Mouse (Mus musculus) granulocyte monocyte progenitor cell, adult 5-6 weeks (primary cell): ENCODE measurements around the gene Lgr6. TPM values are rescaled to one million over a fixed set of nuclear protein-coding genes. Genes with fewer than 3 reads are reported as not detected.

Source experiments
- ATAC-seq: replicated peaks from 2 replicates; pipeline ENCODE4 v1.8.0; 2016; ENCODE audit warnings: mild to moderate bottlenecking, moderate TSS enrichment, inconsistent platforms; ENCODE audit not compliant: poor library complexity, severe bottlenecking
- total RNA-seq, 2 experiments: library from RNA; stranded (forward) in 1 of 2; stranded (reverse) in 1 of 2; fragments of 200-712, 200-1000 nt in 1 of 2; fragments of >200 nt in 1 of 2; fragmentation: Nextera tagmentation in 1 of 2; gene quantifications; 2 replicates each; pipeline ENCODE4 v1.2.3; 2014 to 2017

Lgr6 gene
- not detected in 2 replicates for total RNA-seq (2014; fragmentation: Nextera tagmentation)
- total RNA-seq (2017), result 0.04 TPM in 1 of 2 replicates, not detected in the other

GRCm38 (mm10) chr1:135105124-135105523, at the start of gene Lgr6:
Lgr6 (minus strand) TSS chr1:135105276.
- no peak; the same call in 1 of the 2 replicates for ATAC-seq

DNA sequence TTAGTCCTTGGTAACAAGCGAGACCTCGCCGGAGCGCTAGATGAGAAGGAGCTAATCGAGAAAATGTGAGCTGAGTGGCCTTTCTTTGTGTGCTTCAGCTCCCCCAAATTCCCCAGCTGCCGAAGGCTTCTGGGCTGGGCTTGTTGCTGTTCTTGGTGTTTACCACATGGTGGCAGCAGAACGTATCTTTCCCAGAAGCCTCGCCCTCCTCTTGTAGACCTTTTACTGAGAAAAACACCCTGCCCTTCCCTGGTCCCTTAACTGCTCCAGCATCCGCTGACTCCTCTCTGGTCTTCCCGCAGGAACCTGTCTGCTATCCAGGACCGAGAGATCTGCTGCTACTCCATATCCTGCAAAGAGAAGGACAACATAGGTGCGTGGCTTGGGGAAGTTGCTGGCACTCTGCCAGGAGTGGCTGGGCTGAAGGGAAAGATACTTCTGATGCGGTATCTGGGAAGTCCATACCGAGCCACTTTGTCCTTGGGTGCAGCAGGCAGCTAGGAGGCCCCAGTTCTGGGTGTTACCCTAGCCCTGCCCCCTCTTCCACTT, 49.4 kb upstream of the Lgr6 start:
- peak; percentile 84 for ATAC-seq

- ATAC-seq, result no peak
Measured at GRCm38 (mm10) chr1:135154011-135154410, 48.9 kb upstream of the Lgr6 start.

DNA sequence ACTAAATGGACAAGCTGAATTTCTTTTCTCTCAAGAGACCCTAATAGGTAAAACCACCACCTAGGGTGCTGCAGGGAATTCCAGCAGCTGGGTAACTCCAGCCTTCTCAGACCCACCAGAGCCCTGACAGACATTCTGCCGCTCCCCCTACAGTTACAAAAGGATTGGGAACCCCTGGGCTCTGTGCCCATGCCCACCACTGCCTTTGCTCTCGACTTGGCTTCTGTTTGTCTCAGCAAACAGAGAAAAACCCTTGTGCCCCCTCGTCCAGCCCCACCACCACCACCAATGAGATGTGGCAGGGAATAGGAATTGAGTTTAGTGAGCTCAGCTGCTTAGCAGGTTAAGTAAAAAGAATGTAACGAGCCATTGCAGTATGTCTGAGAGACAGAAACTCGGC, 43.9 kb upstream of the Lgr6 start:
- ATAC-seq, result no peak

DNA sequence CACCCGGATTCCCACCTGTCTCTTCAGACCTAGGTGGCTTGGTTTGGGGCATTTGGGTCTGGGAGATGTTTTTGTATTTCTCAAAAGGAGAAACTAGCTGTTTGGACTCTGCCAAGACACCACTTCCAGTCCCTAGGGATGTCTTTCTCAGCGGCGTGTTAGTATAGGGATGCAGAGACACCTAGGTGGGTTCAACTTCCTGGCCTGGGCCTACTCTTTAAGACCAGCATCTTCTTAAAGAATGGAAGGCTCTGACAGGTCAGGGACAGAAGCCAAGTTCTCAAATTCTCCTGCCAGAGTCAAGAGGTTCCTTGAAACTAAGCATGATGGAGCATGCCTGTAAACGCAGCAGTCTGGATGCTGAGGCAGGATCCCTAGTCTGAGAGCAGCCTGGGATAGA, 43.4 kb upstream of the Lgr6 start:
- ATAC-seq, result no peak

DNA sequence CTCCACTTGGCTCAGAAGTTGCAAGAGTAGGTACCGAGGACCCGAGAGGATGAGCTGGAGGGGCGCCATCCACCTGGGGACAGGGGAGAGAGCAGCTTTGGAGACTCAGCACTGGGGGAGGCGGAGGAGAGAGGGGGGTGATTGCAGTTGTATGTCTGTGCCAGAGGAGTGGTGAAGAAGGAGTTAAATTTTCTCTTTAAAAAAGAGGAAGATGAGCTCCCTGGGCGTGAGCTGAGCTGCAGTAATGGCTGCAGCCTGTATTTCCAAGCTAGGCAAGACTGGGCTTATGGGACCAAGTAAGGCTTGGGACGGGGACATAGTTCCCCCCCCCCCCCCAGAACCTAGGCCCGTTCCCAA, 42.6 kb upstream of the Lgr6 start:
- peak; percentile 68 for ATAC-seq

- peak; percentile 86 for ATAC-seq
Measured at GRCm38 (mm10) chr1:135146946-135147701, 42.0 kb upstream of the Lgr6 start.

DNA sequence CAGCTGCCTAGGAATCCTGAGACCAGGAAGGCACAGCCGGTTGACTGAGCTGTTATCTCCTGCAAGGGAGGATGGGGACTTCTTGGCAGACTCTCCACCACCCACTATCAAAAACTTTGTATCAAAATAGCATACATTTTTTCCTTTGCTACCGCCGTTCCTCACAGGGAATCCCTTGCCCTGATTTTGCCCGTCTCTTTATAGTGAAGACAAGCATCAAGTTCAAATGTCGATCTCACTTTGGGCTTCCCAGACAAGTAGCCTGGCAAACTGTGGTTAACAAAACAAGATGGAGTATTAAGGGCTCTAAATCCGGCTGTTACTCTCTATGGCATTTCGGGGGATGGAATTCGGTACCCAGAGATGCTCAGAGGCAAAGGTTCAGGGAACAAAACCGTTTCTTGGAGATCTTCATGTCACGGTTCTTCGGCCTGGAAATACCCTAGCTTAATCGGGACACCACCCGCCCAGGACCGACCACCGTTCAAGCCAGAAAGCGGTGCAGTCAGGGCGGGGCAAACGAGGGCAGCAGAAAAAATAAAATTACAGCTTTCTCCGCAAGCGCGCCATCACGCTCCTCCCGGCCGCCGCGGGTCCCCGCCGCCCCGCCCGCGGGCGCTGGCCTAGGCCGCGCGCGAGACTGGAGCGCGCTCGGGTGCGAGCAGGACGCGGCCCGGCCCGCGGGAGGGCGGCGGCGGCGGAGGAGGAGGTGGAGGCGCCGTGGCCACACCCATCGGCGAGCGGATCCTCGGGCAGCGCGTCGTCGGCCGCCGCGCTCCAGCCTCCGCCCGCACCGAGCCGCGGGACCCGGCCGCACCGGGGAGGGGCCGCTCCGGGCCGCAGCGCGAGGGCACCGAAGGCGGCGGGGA, 41.2 kb upstream of the Lgr6 start, which contains the start of gene Arl8a:
TSS of gene Arl8a (plus strand) at position 748 of the 869 bp plus-strand sequence.
- peak; percentile 58 for ATAC-seq

DNA sequence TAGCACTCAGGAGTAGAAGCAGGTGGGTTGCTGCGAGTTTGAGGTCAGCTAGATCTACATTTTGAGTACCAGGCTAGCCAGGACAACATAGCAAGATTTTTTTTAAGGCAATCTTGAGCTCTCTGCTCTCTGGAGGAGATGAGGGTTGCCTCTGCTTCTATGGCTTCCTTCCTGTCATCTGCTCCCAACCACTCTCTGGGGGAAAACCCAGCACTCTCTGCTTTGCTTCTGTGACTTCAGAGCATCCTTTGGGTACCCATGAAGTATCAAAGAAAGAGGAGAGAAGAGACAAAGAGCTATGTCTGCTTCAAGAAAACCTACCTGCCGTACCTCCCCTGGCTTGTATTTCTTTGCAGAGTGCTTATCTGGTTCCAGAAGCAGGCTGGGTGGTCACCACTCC, 38.9 kb upstream of the Lgr6 start:
- no peak for ATAC-seq

GRCm38 (mm10) chr1:135142452-135142851, 37.4 kb upstream of the Lgr6 start:
- no peak for ATAC-seq

DNA sequence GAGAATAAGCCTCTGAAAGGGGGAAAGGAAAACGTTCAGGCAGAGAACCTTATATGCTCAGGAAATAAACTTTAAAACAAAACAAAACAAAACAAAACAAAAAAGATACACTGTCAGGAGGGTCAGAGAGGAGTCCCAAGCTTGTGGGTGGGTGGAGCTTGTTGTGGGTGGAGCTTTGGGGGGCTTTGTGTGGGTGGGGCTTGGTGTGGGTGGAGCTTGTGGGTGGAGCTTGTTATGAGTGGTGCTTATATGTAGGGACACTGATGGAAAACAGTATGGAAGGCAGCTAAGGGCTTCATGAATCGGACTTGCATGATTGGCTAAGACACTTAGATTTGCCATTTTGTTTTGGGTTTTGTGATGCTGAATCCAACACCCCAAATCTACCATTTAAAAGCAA, 34.8 kb upstream of the Lgr6 start:
- ATAC-seq, result peak; percentile 47; the same call in 1 of the 2 replicates

DNA sequence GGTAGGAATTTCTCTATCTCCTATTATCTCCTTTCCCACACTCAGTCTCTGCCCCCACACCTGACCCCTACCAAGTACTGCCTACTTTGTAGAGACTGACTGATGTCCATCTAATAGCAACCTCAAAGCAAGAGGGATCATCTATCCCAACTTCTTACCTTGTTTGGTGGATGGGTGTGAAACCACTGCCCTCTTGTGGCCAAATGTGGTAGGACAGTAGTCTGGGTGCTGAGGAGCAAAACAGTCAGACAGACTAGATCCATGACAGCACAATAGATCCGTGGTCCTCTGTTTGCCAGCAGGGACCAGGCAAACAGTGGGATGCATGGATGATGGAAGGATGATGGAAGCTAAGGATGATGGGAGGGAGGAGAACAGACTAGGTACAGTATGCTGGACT, 31.4 kb upstream of the Lgr6 start:
- ATAC-seq, result 0 out of 2 replicates have a peak, but pooled peaks have one; percentile 19

DNA sequence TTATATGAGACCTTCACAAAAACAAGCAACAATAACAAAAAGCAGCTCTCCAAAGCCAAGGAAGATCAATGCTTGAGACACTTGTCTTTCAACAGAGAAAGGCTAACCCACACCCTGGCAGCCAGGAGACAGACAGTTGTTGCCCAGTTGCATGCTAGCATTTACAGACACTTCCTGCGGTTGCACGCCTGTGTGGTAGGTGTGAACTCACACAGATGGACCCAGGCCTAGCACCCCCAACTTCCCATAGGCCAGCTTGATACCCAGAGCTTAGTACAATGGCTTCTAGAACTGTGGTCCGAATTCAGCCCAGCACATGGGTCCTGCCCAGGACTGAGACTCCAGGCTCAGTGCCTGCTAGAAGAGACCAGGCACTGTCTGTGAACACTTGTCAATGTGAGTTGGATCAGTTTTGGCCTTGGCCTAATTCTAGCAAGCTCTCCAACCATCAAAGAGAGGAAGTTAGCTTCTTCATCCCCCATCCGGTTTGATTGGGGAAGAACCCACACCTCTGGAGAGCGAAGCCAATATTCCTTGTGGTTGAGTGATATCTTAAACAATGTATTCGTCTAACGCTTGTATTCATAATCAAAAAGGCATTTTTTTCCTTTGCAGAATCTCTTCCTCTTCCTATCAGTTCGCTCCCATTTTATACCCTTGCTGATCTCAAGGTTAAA, 30.2 kb upstream of the Lgr6 start:
- no peak for ATAC-seq

GRCm38 (mm10) chr1:135133678-135134435, 28.8 kb upstream of the Lgr6 start:
- no peak for ATAC-seq

DNA sequence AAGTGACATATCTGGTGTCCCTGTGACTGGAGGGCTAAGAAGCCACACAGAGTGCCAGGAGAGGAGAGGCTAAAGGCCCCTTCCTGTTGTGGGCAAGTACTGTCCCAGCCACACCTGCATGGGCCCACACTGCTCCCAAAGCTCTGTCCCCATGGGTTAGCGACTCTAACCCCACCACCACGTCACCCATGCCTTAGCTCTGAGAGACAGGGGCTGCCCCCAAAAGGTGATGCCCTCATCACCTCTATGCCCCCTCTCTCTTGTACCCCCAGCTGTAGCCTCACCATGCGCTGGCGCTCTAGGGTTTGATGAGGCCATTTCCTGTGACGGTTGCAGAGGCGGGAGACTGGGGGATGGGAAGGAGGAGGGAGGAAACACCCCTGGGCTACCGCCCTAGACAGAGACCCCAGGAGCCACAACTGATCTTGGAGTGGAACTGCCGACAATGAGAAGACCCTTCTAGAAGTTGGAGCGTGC, 27.9 kb upstream of the Lgr6 start:
- peak; percentile 38 for ATAC-seq

- peak; percentile 61 for ATAC-seq
Measured at GRCm38 (mm10) chr1:135132473-135132872, 27.4 kb upstream of the Lgr6 start, which contains the start of gene Ptpn7. Ptpn7 (plus strand) TSS chr1:135132700.

DNA sequence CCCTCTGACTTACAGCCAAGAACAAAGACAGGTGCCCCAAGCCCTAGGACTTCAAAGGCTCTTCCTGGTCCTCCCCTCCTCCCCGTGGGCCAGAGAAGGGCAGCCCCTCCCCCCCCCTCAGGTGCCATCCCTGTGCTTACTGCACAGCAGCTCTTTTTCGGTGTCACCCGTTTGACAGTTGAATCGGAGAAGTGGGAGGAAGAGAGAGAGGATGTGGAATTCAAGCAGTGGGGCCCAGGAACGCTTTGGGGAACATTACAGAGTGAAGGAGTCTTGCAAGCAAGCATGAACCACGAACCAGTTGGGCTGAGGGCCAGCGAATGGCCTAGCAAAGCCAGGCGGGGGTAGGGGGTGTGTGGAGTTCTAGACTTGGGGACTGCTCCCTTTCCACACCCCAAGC, 26.5 kb upstream of the Lgr6 start:
- ATAC-seq, result no peak

DNA sequence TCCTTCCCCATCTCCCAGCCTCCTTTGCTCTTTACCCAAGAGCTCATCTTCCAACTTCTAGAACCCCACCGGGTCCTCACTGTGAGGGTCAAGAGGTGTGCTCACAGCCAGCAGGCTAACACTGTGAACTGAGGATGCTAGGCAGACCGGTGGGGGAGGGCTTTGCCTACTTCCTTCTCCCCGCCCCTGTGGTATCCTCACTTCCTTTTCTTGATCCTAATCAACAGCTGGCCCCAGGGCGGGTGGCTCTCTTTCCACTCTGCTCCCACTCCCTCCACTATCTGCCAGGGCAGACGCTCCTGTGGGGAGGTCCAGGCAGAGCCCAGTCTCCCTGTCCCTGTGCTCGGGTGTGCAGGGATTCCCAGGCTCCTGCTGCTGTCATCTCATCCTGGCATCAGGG, 26.0 kb upstream of the Lgr6 start:
- ATAC-seq, result peak; percentile 57

DNA sequence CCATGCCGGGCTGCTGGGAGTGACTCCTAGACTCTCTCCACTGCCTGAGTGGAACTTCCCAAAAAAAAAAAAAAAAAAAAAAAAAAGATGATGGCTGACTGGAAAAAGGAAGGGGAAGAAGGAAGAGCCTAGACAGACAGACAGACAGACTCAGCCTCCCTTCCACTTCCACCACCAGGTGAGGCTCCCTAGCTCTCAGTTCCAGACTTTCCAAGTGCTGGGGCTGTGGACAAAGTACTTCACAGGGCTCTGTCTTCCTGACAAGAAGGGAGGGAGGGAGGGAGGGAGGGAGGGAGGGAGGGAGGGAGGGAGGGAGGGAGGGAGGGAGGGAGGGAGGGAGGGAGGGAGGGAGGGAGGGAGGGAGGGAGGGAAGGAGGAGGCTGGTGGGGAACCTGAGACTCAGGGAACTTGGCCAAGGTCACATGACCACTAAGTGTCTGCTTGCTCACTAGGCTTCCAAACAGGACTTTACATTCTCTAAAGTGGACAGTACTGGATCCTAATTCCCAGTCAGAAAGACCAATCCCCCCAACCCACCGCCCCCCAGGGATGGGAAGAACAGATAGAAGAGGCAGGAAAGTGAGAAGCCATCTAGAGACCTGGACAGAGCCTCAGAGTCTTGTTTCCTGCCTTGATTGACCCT, 25.4 kb upstream of the Lgr6 start:
- no peak for ATAC-seq
